Mouse (Mus musculus) effector memory CD4-positive, alpha-beta T cell, adult 7 months (primary cell): ENCODE measurements around the gene Pnpla5. TPM values are rescaled to one million over a fixed set of nuclear protein-coding genes. Genes with fewer than 3 reads are reported as not detected.

Experiments
- polyA plus RNA-seq: library from polyadenylated mRNA; unstranded; fragments of 100-300 nt; shearing (Covaris generic); gene quantifications from one replicate; pipeline ENCODE4 v1.2.1, GENCODE M21; 2017

Pnpla5 gene
- polyA plus RNA-seq, result not detected

GRCm38 (mm10) chr15:84123075-84123474, at the start of gene Pnpla5:
TSS of gene Pnpla5 (minus strand) at chr15:84123175.

GRCm38 (mm10) chr15:84167600-84167999, 44.6 kb upstream of the Pnpla5 start, which contains the start of gene Pnpla3:
TSS of gene Pnpla3 (plus strand) at chr15:84167837.

GRCm38 (mm10) chr15:84105105-84105923, 17.7 kb downstream of the Pnpla5 start, which contains the start of gene Sult4a1:
TSS of gene Sult4a1 (minus strand) at chr15:84105754.

GRCm38 (mm10) chr15:84065140-84065539, 57.8 kb downstream of the Pnpla5 start, which contains the start of gene Efcab6:
TSS of gene Efcab6 (minus strand) at chr15:84065379.

Other genes starting within 250 kb of the Pnpla5 start
- not detected for gene Efcab6, start 57.8 kb downstream of the Pnpla5 start, polyA plus RNA-seq
- gene Sult4a1, start 17.4 kb downstream of the Pnpla5 start, polyA plus RNA-seq, result not detected
- 2.4 TPM for gene Pnpla3, start 44.7 kb upstream of the Pnpla5 start, polyA plus RNA-seq
- gene Samm50, start 69.1 kb upstream of the Pnpla5 start, polyA plus RNA-seq, result 99.7 TPM
- gene Parvb, start 108.9 kb upstream of the Pnpla5 start, polyA plus RNA-seq, result 1.6 TPM
- 62.4 TPM for gene Parvg, start 200.9 kb upstream of the Pnpla5 start, polyA plus RNA-seq